Mouse (Mus musculus) kidney, embryonic 16.5 days (tissue): ENCODE results near the gene Tshz2. TPM values are rescaled to one million over a fixed set of nuclear protein-coding genes. Genes with fewer than 3 reads are reported as not detected.

Source experiments
- ATAC-seq: fragments of 200-750 bp; cut with Nextera tagmentation; 2 replicates; pipeline ENCODE4 v1.8.0; 2017; ENCODE audit warnings: moderate TSS enrichment; ENCODE audit not compliant: low FRiP score, low TSS enrichment
- H3K27ac ChIP-seq: fragments of 300-500 bp; sonication (generic); 2 replicates; pipeline ENCODE4 v1.5.1; 2014; ENCODE audit warnings: low read length
- H3K27me3 ChIP-seq: fragments of 300-500 bp; sonication (generic); 2 replicates; pipeline ENCODE4 v1.6.1; 2014; ENCODE audit warnings: low read length, control low read depth, mixed read lengths; ENCODE audit not compliant: insufficient read depth
- H3K36me3 ChIP-seq: fragments of 300-500 bp; sonication (generic); 2 replicates; pipeline ENCODE4 v1.6.1; 2014; ENCODE audit warnings: low read length, control low read depth, mixed read lengths; ENCODE audit not compliant: insufficient read depth
- H3K4me1 ChIP-seq: fragments of 300-500 bp; sonication (generic); 2 replicates; pipeline ENCODE4 v1.6.1; 2014; ENCODE audit warnings: low read length, control low read depth, mixed read lengths; ENCODE audit not compliant: insufficient read depth
- H3K4me2 ChIP-seq: fragments of 300-500 bp; sonication (generic); replicated peaks from 2 replicates; pipeline ENCODE4 v1.6.1; 2014; ENCODE audit warnings: low read depth, low read length
- H3K4me3 ChIP-seq: fragments of 300-500 bp; sonication (generic); 2 replicates; pipeline ENCODE4 v1.5.1; 2014; ENCODE audit warnings: mild to moderate bottlenecking, low read length
- H3K9ac ChIP-seq: fragments of 300-500 bp; sonication (generic); replicated peaks from 2 replicates; pipeline ENCODE4 v1.6.1; 2014; ENCODE audit warnings: low read length
- H3K9me3 ChIP-seq: fragments of 300-500 bp; sonication (generic); 2 replicates; pipeline ENCODE4 v1.6.1; 2016; ENCODE audit warnings: low read length, control low read depth
- WGBS: fragments of 180-500 bp; shearing (Covaris S2); extraction: QIAGEN DNeasy Blood & Tissue Kit; methylation state at CpG from one replicate; pipeline ENCODE4 v1.1.7; 2014; 5-methylcytosine and 5-hydroxymethylcytosine counted together
- polyA plus RNA-seq: library from polyadenylated mRNA; unstranded; fragments of >200 nt; fragmentation: Nextera tagmentation; extraction: Ambion mirVana; gene quantifications from 2 replicates; pipeline ENCODE4 v1.2.1, GENCODE M21; 2015

The Tshz2 gene
- polyA plus RNA-seq, 1 experiment from 2014 or later, result 11.5 TPM

DNA sequence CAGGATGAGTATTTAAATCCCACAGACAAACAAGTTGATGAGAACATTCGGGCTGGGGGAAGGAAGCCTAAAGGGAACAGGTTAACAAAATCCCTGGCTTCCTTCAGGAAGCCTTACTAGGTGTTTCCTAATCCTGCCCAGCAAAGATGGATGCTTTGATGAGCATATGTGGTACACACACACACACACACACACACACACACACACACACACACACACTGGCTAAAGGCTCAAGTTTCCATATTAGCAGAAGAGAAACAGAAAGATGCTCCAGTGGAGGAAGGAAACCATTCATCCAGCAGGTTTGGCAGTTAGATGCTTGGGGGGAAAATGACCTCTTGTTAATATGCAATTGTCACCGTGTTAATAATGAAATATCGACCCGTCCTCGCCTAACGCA is 89.5 kb downstream of the Tshz2 start:
- no peak for ATAC-seq
- Histone ChIP-seq H3K4me3 (no peak overlapping the region), H3K27me3 (no peaks in the 10 kb centered on the region), H3K9me3 (no peaks in the 10 kb centered on the region), H3K4me1 (peaks cover 47% of the 10 kb centered on the region), H3K4me2 (no peak overlapping the region), H3K9ac (no peak overlapping the region), H3K27ac (peak overlapping the region; percentile 57; the same call in 1 of the 2 replicates), H3K36me3 (no peaks in the 10 kb centered on the region)
- whole genome bisulfite sequencing, result 29% methylated on average over 6 of the region's 6 CpGs

DNA sequence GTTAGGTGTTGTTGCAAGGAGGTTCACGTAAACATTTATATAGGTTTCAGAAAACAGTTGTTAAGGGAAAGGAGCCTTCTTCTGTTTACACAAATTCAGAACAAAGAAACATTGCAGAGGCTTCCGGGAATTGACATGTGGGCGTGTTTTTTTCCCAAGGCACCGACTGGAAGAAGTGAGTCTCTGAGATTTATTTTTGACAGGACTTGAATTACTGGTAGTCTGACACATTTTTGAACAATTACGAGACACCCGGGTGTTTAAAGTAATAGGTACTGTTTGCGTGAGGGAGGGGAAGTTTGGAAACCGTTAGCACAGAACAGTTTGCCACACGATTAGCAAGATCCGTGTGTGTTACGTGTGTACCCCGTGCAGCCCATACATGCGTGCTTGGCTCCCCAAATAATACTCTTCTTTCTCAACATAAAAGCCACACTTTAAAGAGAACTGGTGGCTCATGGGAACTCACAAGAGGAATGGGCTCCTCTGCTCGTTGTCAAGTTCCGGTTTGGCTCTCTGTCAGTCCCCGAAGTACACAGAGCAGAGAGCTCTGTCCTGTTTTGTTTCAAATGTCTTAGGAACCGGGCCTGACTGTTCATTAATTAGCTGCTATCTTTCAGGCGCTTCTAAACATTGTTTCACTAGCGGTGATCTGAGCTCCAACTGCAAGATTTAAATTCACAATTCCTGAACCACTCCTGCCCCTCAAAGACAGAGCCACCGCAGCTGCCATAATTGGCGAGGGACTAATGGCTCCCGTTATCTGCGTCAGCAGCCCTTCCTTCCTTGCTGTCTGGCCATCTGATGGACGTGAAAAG is 91.0 kb downstream of the Tshz2 start:
- H3K27ac ChIP-seq, result peak overlapping the region; percentile 73
- H3K4me3 ChIP-seq, result no peak overlapping the region
- ATAC-seq, result no peak
- peak overlapping the region; percentile 45 for H3K9ac ChIP-seq
- peak overlapping the region; percentile 19; the same call in 1 of the 2 replicates for H3K4me2 ChIP-seq
- H3K36me3 ChIP-seq, result no peaks in the 10 kb centered on the region
- WGBS, result 33% methylated on average over 24 of the region's 24 CpGs
- H3K4me1 ChIP-seq, result peaks cover 52% of the 10 kb centered on the region
- no peaks in the 10 kb centered on the region for H3K9me3 ChIP-seq
- no peaks in the 10 kb centered on the region for H3K27me3 ChIP-seq

DNA sequence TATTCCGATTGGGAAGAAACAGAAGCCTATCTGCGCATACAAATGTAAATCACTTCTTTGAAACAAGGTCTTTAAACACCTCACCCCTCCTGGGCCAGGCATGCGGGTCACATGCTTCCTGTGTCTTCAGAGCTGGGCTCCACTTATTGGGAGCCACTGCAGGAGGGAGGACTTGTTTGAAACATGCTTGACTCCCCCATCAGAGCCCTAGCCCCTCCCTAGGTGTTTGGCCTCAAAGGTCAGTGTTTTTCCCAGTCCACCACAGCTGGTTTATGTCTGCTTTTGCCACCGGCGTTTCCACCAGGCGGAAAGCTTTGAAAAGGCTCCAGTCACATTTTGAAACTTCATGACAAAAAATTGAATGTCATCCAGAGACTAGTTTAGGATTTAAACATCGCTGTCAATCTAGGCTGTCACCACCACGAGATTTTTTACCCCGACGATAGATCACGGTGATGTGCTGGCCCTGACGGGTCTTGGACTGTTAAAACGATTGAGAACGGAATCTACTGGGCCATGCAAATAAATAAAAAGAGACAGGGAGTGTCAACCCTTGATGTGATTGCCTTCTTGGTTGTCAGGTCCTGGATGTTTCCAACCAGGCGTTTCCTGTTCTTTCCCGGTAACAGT is 96.0 kb downstream of the Tshz2 start:
- H3K4me1 ChIP-seq, result peaks cover 44% of the 10 kb centered on the region
- no peak overlapping the region for H3K4me2 ChIP-seq
- no peaks in the 10 kb centered on the region for H3K36me3 ChIP-seq
- no peaks in the 10 kb centered on the region for H3K9me3 ChIP-seq
- no peaks in the 10 kb centered on the region for H3K27me3 ChIP-seq
- 25% methylated on average over 16 of the region's 16 CpGs for WGBS
- peak overlapping the region; percentile 55 for H3K27ac ChIP-seq
- no peak overlapping the region for H3K4me3 ChIP-seq
- ATAC-seq, result peak; percentile 85; the same call in 1 of the 2 replicates
- no peak overlapping the region for H3K9ac ChIP-seq

DNA sequence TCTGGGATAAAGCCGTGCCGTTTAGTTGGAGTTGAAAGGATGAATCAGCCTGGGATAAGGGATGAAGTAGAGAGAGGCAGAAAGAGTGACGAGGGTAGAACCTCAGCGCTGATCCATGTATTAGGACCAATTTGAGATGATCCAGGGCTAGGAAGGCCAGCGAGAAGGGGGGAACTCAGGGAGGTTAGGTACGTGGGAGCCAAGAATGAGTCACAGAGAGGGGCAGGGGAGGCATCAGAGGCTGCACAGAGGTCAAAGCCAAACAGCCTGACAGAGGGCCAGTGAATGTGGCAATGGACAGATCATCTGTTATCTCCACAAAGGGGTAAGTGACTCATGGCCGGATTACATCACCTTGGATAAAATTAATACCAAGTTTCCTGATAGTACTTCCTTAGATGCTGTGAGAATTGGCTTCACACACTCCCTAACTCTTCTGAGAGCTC is 97.8 kb downstream of the Tshz2 start:
- Histone ChIP-seq H3K4me2 (no peak overlapping the region), H3K4me1 (peaks cover 39% of the 10 kb centered on the region), H3K9me3 (no peaks in the 10 kb centered on the region), H3K36me3 (no peaks in the 10 kb centered on the region), H3K27me3 (no peaks in the 10 kb centered on the region), H3K27ac (no peak overlapping the region), H3K4me3 (no peak overlapping the region), H3K9ac (no peak overlapping the region)
- ATAC-seq, result no peak
- 55% methylated on average over 7 of the region's 7 CpGs for WGBS

DNA sequence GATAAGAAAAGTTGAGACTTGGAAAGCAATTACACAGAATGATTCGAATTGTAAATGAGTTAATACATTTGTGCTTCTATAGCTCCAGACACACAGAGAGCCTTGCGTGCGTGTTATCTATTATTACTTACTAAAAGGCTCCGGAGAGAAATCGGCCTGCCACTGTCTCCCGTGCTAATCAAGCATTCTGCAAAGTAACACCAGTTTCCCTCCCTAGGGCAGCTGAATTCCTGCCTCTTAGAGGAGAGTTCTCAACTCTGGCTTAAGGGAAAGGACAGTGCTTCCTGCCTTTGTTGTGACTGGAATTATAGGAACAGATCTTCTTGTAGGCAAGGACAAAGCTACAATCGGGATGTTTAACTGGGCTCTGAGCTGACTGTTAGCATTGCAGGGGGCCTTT is 101.2 kb downstream of the Tshz2 start:
- no peaks in the 10 kb centered on the region for H3K36me3 ChIP-seq
- 79% methylated on average over 7 of the region's 7 CpGs for WGBS
- no peak overlapping the region for H3K4me3 ChIP-seq
- no peak overlapping the region for H3K9ac ChIP-seq
- no peaks in the 10 kb centered on the region for H3K27me3 ChIP-seq
- no peak overlapping the region for H3K27ac ChIP-seq
- no peak overlapping the region for H3K4me2 ChIP-seq
- peaks cover 36% of the 10 kb centered on the region for H3K4me1 ChIP-seq
- H3K9me3 ChIP-seq, result no peaks in the 10 kb centered on the region
- no peak for ATAC-seq

DNA sequence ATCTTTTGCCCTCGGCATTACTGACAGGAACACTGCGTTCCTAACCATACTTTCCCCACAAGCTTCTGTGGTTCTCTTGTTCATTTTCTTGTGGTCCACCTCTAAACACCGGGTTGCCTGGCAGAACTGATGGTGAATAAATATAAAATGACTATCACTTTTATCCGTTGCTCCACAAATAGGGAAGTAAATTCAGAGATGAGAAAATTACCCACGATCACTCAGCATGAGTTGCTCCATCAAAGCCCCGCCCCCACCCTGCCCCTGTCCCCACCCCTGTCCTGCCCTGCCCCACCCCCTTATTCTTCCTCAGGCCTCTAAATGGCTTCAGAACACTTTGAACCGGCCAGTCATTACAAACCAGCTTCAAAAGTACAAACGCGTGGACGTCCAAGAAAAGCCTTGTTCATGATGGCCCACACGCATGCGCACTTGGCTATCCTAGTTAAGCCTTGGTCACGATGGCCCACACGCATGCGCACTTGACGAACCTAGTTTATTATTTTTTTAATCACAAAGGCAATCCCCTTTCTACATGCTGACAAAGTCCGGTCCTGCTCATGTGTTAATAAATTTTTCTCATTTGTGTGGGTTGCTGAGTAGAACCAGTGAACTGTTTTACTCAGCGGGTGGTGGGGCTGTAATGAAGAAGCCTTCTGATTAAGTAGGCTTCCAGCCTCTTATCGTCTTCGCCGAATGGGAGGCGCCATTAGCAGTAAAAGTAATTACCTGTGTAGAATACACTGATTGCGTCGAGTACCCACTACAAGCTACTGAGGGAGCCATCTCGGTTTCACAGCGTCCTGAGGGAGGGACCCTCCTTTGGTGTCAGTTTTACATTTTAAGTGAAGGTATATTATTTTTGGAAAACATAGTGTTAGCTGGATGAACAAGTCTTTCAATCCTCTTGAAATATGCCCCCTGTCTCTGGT is 102.9 kb downstream of the Tshz2 start:
- 0 out of 2 replicates have a peak overlapping the region, but pooled peaks have one; percentile 14 for H3K27ac ChIP-seq
- peak; percentile 50; the same call in 1 of the 2 replicates for ATAC-seq
- H3K4me2 ChIP-seq, result peak overlapping the region; percentile 48
- H3K9ac ChIP-seq, result peak overlapping the region; percentile 35; the same call in 1 of the 2 replicates
- peaks cover 31% of the 10 kb centered on the region for H3K4me1 ChIP-seq
- H3K4me3 ChIP-seq, result peak overlapping the region; percentile 26
- no peaks in the 10 kb centered on the region for H3K27me3 ChIP-seq
- no peaks in the 10 kb centered on the region for H3K36me3 ChIP-seq
- 53% methylated on average over 26 of the region's 26 CpGs for WGBS
- H3K9me3 ChIP-seq, result no peaks in the 10 kb centered on the region

DNA sequence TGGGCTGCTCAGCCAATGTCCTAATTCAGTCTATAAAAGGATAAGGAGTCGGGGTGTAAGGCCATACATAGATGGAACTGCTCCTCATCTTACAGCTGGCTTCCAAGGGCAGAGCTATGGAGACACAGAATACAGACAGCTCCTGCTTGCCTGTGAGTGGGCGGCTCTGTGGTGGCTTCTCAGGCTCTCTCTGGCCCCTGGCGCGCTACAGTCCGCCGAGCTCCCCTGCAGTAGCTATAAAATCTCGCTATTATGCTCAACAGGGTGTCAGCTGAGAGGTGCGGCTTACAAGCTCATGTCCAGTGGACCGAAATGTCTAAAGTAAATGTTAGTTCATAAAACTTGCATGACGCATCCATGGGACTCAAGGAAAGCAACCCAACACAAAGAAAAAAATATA is 108.2 kb downstream of the Tshz2 start:
- ATAC-seq, result peak; percentile 57
- H3K4me2 ChIP-seq, result no peak overlapping the region
- no peaks in the 10 kb centered on the region for H3K27me3 ChIP-seq
- H3K9me3 ChIP-seq, result no peaks in the 10 kb centered on the region
- 30% methylated on average over 10 of the region's 10 CpGs for WGBS
- no peaks in the 10 kb centered on the region for H3K36me3 ChIP-seq
- H3K27ac ChIP-seq, result peak overlapping the region; percentile 44; the same call in 1 of the 2 replicates
- no peak overlapping the region for H3K9ac ChIP-seq
- H3K4me3 ChIP-seq, result no peak overlapping the region
- H3K4me1 ChIP-seq, result peaks cover 29% of the 10 kb centered on the region

DNA sequence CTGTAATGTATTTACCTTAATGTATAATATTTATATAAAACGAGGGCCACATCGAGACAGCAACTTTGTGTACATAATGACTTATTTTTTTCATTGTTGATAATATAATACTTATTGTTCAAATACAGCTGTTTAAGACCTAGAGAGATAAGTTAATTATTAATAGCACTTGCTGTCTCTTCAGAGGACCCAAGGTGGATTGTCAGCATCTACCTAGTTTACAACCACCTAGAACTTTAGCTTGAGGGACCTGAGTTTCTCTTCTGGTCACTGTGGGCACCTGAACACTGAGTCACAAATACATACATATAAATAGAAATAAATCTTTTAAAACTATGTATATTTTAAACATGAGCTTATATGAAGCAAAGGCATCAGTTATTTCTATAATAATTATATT is 110.0 kb downstream of the Tshz2 start:
- H3K36me3 ChIP-seq, result peaks cover 2% of the 10 kb centered on the region; the same call in 1 of the 2 replicates
- no peak overlapping the region for H3K27ac ChIP-seq
- H3K4me1 ChIP-seq, result peaks cover 20% of the 10 kb centered on the region; the same call in 1 of the 2 replicates
- H3K9me3 ChIP-seq, result peaks cover 5% of the 10 kb centered on the region; the same call in 1 of the 2 replicates
- H3K9ac ChIP-seq, result no peak overlapping the region
- H3K27me3 ChIP-seq, result no peaks in the 10 kb centered on the region
- ATAC-seq, result no peak
- WGBS, result 81% methylated on average over 2 of the region's 2 CpGs
- H3K4me3 ChIP-seq, result no peak overlapping the region
- no peak overlapping the region for H3K4me2 ChIP-seq

DNA sequence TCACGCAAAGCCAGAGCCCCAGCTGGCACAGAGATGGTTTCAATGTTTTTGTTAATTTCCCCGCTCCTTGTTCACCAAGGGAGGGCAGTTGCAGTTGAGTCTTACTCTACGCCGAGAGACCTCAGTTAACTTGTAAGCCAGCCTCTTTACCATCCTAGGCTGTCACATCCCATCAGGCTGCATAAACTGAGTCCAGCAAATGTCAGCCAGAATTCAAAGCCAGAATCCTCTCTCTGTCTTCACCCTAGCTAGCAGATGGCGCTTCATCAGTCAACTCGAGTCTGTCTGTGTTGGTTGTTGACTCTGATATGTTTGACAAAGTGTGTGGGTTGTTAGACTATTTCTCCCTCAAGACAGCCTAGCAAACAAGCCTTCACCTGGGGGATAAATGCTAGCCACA is 110.5 kb downstream of the Tshz2 start:
- WGBS, result 78% methylated on average over 6 of the region's 6 CpGs
- Histone ChIP-seq H3K4me1 (peaks cover 20% of the 10 kb centered on the region; the same call in 1 of the 2 replicates), H3K9me3 (peaks cover 5% of the 10 kb centered on the region; the same call in 1 of the 2 replicates), H3K27me3 (no peaks in the 10 kb centered on the region), H3K27ac (no peak overlapping the region), H3K36me3 (peaks cover 3% of the 10 kb centered on the region; the same call in 1 of the 2 replicates), H3K4me2 (no peak overlapping the region), H3K9ac (no peak overlapping the region), H3K4me3 (no peak overlapping the region)
- no peak for ATAC-seq
